Mouse (Mus musculus) C2C12 (cell line): ENCODE measurements around the gene Apmap. TPM values are rescaled to one million over a fixed set of nuclear protein-coding genes. Genes with fewer than 3 reads are reported as not detected.

Experiments
- H3K27me3 ChIP-seq: one replicate; pipeline ENCODE4 v1.6.1; 2011; ENCODE audit not compliant: control insufficient read depth, insufficient read depth, insufficient read length
- H3K36me3 ChIP-seq: one replicate; pipeline ENCODE4 v1.6.1; 2011; ENCODE audit not compliant: control insufficient read depth, insufficient read depth
- H3K4me3 ChIP-seq: one replicate; pipeline ENCODE4 v1.5.1; 2011; ENCODE audit warnings: mild to moderate bottlenecking, control low read depth; ENCODE audit not compliant: poor library complexity, insufficient read depth, severe bottlenecking
- H3K79me2 ChIP-seq: one replicate; pipeline ENCODE4 v1.6.1; 2011; ENCODE audit not compliant: control insufficient read depth, insufficient read depth
- H3K79me3 ChIP-seq: one replicate; pipeline ENCODE4 v1.6.1; 2011; ENCODE audit warnings: low read depth, control low read depth
- H3ac ChIP-seq: one replicate; pipeline ENCODE3; 2011; ENCODE audit warnings: low read depth; ENCODE audit not compliant: control insufficient read depth, insufficient read length
- CEBPB ChIP-seq: IDR thresholded peaks from one replicate; pipeline ENCODE4 v1.6.1; 2011; ENCODE audit warnings: low read depth, mild to moderate bottlenecking, control low read depth, moderate library complexity
- CTCF ChIP-seq: IDR thresholded peaks from one replicate; pipeline ENCODE4 v1.5.1; 2011; ENCODE audit not compliant: control insufficient read depth, insufficient read depth, insufficient read length
- FOSL1 ChIP-seq: IDR thresholded peaks from one replicate; pipeline ENCODE4 v1.8.0; 2011; ENCODE audit warnings: mild to moderate bottlenecking, low read length; ENCODE audit not compliant: poor library complexity, insufficient read depth, severe bottlenecking
- MAX ChIP-seq: IDR thresholded peaks from one replicate; pipeline ENCODE4 v1.6.1; 2011; ENCODE audit warnings: mild to moderate bottlenecking, control low read depth
- MYOD1 ChIP-seq: IDR thresholded peaks from one replicate; pipeline ENCODE4 v1.6.1; 2011; ENCODE audit warnings: low read depth; ENCODE audit not compliant: control insufficient read depth, insufficient read length
- MYOG ChIP-seq: IDR thresholded peaks from one replicate; pipeline ENCODE4 v1.6.1; 2011; ENCODE audit not compliant: control insufficient read depth, insufficient read length; ENCODE audit errors: extremely low read depth
- USF1 ChIP-seq: IDR thresholded peaks from one replicate; pipeline ENCODE4 v1.6.1; 2011; ENCODE audit warnings: low read depth, mild to moderate bottlenecking, control low read depth, moderate library complexity
- polyA plus RNA-seq: library from polyadenylated mRNA; unstranded; fragments of >200 nt; fragmentation: generic; extraction: Trizol; gene quantifications from one replicate; pipeline ENCODE4 v1.2.1, GENCODE M21; 2012; ENCODE audit warnings: missing spikeins

The Apmap gene
- polyA plus RNA-seq, 1 experiment, result 25.6 TPM

DNA sequence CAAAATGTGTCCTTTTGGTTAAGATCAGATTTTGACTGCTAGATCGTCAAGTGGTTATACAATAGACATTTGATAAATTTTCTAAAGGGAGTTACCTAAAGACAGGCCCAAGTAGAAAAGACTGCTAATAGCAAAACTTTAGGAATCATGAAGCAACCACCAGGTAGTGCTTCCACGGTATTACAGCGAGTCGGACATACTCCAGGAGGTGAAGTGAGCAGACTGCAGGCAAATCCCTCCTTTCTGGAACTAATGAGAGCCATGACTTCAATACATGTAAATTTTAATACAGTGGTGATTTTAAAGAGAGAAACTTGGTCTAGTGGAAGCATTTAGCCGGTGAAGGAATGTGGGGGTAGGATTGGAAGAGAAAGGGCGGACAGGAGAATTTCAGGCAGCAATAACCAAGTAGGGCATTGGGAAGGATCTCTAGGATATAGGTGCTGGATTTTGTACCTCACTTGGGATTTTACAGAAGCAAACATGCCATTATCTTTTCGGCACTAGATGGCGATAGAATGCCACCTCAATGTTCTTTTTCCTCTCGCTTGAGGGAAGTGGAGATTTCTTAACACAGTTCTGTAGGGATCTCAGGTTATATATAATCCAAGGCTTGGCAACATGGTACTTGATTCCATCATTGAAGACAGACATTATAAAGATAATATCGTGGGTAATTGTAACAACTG is 649 bp upstream of the Apmap start:
- Histone ChIP-seq H3ac (no peak overlapping the region), H3K36me3 (peaks cover 9% of the 10 kb centered on the region), H3K27me3 (no peaks in the 10 kb centered on the region), H3K79me2 (peaks cover 42% of the 10 kb centered on the region), H3K79me3 (peaks cover 7% of the 10 kb centered on the region), H3K4me3 (peak overlapping the region; percentile 70)
- no peak for TF ChIP-seq MYOG
- TF ChIP-seq CTCF, result peak; percentile 38

DNA sequence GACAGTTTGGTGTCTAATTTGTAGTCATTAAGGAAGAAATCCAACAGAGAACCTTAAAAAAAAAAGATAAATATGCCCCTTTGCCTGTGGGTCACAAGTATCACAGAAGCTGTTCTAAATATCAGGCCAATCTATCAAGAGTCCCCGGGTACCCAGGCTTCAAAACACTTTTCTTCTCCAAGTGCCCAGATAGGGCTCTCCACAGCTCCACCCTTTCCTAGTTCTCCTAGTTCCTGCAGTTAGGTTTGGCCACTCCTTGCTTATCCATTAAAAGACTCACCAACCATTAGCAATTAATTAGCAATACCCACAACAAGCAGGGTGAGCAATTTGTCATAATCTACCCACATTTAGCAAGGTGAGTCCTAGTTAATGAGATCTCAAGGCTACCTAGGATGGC is 1.3 kb downstream of the Apmap start:
- no peak for TF ChIP-seq CEBPB
- no peak for TF ChIP-seq MAX
- TF ChIP-seq MYOD1, result no peak
- Histone ChIP-seq H3K79me3 (peaks cover 15% of the 10 kb centered on the region), H3K27me3 (no peaks in the 10 kb centered on the region), H3K4me3 (no peak overlapping the region), H3K36me3 (peaks cover 9% of the 10 kb centered on the region), H3ac (no peak overlapping the region), H3K79me2 (peaks cover 61% of the 10 kb centered on the region)

DNA sequence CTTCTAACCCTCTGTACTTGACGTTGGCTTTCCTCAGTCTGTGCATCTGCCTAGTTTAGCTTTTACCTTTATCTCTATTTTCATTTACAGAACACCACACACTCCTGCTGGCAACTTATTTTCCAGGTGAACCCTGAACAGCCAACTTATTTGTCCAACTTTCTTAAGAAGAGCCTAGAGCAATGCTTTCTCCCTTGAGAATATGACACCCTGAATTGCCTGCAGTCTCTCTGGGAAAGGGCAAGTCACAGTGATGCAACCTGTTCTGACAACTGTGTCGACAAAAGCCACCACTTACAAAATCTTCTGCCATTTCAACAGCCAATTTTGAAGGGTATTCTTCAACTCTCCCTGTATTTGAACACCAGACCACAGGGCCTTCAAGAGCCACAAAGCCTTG is 3.6 kb downstream of the Apmap start:
- H3K79me2 ChIP-seq, result peaks cover 72% of the 10 kb centered on the region
- TF ChIP-seq CEBPB, result no peak
- TF ChIP-seq CTCF, result no peak
- TF ChIP-seq MYOD1, result no peak
- TF ChIP-seq FOSL1, result no peak
- no peak for TF ChIP-seq MYOG
- TF ChIP-seq MAX, result no peak
- TF ChIP-seq USF1, result no peak
- H3K27me3 ChIP-seq, result no peaks in the 10 kb centered on the region
- H3ac ChIP-seq, result no peak overlapping the region
- H3K79me3 ChIP-seq, result peaks cover 16% of the 10 kb centered on the region
- H3K36me3 ChIP-seq, result peaks cover 12% of the 10 kb centered on the region
- no peak overlapping the region for H3K4me3 ChIP-seq

DNA sequence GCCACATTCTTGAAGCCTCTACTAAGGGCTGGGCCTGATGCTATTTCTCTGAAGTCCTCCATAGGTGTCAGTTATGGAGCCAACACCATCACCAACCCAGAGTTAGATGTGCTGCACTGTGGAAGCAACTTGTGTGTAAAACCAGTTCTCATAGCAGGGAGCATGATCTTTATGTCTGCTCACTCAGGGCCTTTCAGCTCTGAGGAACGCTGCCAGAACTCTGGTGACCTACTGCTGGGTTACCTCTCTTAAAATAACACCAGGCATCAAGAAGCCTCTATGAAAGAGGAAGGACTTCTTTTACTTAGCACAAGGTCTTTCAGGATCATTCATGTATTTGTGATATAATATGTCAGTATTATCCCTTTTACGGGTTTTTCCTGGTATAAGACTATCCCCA is 6.2 kb downstream of the Apmap start:
- TF ChIP-seq CEBPB (no peak), MAX (no peak), MYOG (no peak), FOSL1 (no peak), USF1 (no peak), MYOD1 (no peak), CTCF (no peak)
- Histone ChIP-seq H3K79me2 (peaks cover 60% of the 10 kb centered on the region), H3K36me3 (peaks cover 18% of the 10 kb centered on the region), H3K27me3 (no peaks in the 10 kb centered on the region), H3K4me3 (no peak overlapping the region), H3K79me3 (peaks cover 13% of the 10 kb centered on the region), H3ac (no peak overlapping the region)

DNA sequence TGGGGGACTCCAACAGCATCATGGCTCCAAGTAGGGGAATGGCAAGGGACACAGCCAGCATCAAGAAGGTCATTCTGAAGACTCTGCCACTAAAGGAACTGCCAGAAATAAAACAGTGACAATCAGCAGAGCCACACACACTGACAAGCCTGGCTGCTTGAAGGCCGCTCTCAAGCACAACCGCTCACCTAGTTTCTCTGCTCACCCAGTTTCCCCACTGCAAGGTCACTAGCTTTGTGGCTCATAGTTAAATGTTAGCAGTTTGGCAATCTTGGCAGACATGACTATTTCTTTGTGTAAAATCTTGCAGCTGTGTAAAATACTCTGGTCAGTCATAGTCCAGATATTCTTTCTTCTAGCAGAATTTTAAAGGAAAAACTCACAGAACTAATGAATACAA is 8.1 kb downstream of the Apmap start:
- H3K79me3 ChIP-seq, result peaks cover 9% of the 10 kb centered on the region
- no peak overlapping the region for H3ac ChIP-seq
- TF ChIP-seq FOSL1, result no peak
- TF ChIP-seq MYOD1, result no peak
- no peak for TF ChIP-seq CTCF
- TF ChIP-seq USF1, result no peak
- no peak for TF ChIP-seq CEBPB
- TF ChIP-seq MAX, result no peak
- TF ChIP-seq MYOG, result no peak
- no peaks in the 10 kb centered on the region for H3K27me3 ChIP-seq
- H3K79me2 ChIP-seq, result peaks cover 43% of the 10 kb centered on the region
- peaks cover 24% of the 10 kb centered on the region for H3K36me3 ChIP-seq
- no peak overlapping the region for H3K4me3 ChIP-seq

DNA sequence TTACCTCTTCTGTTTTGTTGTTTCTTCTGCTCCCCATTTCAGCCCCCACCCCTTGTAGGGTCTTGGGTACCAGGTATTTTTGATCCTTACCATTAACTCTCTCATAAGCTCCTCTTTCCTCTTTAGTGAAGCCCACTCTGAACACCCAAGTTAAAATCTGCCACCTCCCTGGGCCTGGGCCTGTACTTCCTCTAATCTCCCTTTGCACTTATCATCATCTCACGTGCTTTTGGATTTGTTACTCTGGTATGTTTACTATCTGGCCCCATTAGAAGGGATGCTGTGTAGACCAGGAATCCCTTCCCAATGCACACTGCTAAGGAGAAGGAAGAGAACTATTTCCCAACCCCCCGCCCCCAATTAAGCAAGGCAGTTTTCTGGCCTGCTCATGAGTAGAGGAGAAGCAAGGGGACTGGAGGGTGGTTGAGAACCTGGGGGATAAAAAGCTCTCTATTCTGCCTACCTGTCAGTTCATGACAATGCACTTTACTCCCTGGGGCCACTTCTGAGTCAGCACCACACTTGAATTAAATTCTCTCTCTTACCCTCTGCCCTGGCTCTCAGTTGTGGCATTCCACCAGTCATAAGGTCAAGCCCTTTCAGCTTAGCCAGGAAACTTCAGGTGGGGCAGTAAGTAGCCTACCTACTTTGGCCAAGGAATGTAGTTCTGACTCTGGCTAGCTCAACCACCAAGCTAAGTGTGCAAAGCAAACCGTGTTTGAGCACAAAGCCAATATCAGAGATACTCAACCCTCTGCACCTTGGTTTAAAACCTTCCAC is 12.8 kb downstream of the Apmap start:
- no peak overlapping the region for H3ac ChIP-seq
- no peaks in the 10 kb centered on the region for H3K79me3 ChIP-seq
- no peaks in the 10 kb centered on the region for H3K27me3 ChIP-seq
- H3K36me3 ChIP-seq, result peaks cover 23% of the 10 kb centered on the region
- TF ChIP-seq USF1 (no peak), FOSL1 (no peak), MYOG (no peak), MAX (no peak), MYOD1 (no peak), CEBPB (no peak), CTCF (no peak)
- H3K79me2 ChIP-seq, result no peaks in the 10 kb centered on the region
- H3K4me3 ChIP-seq, result no peak overlapping the region
